Mouse (Mus musculus) embryonic facial prominence, embryonic 10.5 days (tissue): Measurements from ENCODE around the gene Vmn1r111. TPM values are rescaled to one million over a fixed set of nuclear protein-coding genes. Genes with fewer than 3 reads are reported as not detected.
"Not testable (repeated sequence)": the region's sequence is repeated elsewhere in the genome, so short reads cannot be mapped to it uniquely, and the experiment has no call there.

ENCODE experiments used
- DNase-seq: peaks from one replicate; pipeline ENCODE4 v3.0.0-alpha.2; 2017; ENCODE audit warnings: low spot score
- H3K27ac ChIP-seq: fragments of 300-500 bp; sonication (generic); replicated peaks from 2 replicates; pipeline ENCODE4 v1.5.1; 2016; ENCODE audit warnings: mild to moderate bottlenecking
- H3K27me3 ChIP-seq: fragments of 300-500 bp; sonication (generic); replicated peaks from 2 replicates; pipeline ENCODE4 v1.6.1; 2016; ENCODE audit warnings: low read depth, mild to moderate bottlenecking; ENCODE audit not compliant: poor library complexity, severe bottlenecking
- H3K36me3 ChIP-seq: fragments of 300-500 bp; sonication (generic); replicated peaks from 2 replicates; pipeline ENCODE4 v1.6.1; 2016; ENCODE audit warnings: mild to moderate bottlenecking, moderate library complexity
- H3K4me1 ChIP-seq: fragments of 300-500 bp; sonication (generic); 2 replicates; pipeline ENCODE4 v1.6.1; 2016
- H3K4me3 ChIP-seq: fragments of 300-500 bp; sonication (generic); 2 replicates; pipeline ENCODE4 v1.5.1; 2016; ENCODE audit warnings: mild to moderate bottlenecking, moderate library complexity
- H3K9me3 ChIP-seq: fragments of 300-500 bp; sonication (generic); 2 replicates; pipeline ENCODE4 v1.6.1; 2016; ENCODE audit warnings: mild to moderate bottlenecking
- WGBS: fragments of 180-500 bp; shearing (Covaris S2); methylation state at CpG from one replicate; pipeline ENCODE4 v1.1.7; 2016; 5-methylcytosine and 5-hydroxymethylcytosine counted together
- polyA plus RNA-seq: library from polyadenylated mRNA; unstranded; fragments of >200 nt; fragmentation: Nextera tagmentation; extraction: Ambion mirVana; gene quantifications from 2 replicates; pipeline ENCODE4 v1.2.1, GENCODE M21; 2016

Vmn1r111 gene
- polyA plus RNA-seq: not detected in 2 replicates

- H3K27me3 ChIP-seq, H3K27ac ChIP-seq, H3K4me1 ChIP-seq, H3K9me3 ChIP-seq, DNase-seq, H3K4me3 ChIP-seq, H3K36me3 ChIP-seq: not testable (repeated sequence)
- no CpG with 5 or more reads among the region's 2 CpGs for WGBS
Observed at GRCm38 (mm10) chr7:20703116-20703515, at the start of gene Vmn1r111. Gene Vmn1r111 (minus strand): TSS chr7:20703216.

GRCm38 (mm10) chr7:20730524-20730923, 27.5 kb upstream of the Vmn1r111 start, which contains the start of gene Gm10668:
Gene Gm10668 (minus strand): TSS chr7:20730624.
- WGBS: no CpG with 5 or more reads among the region's 1 CpGs
- H3K27ac ChIP-seq, H3K36me3 ChIP-seq, H3K27me3 ChIP-seq, H3K4me1 ChIP-seq, DNase-seq, H3K9me3 ChIP-seq, H3K4me3 ChIP-seq: not testable (repeated sequence)

- not testable (repeated sequence) for DNase-seq
Observed at GRCm38 (mm10) chr7:20668618-20669017, 34.4 kb downstream of the Vmn1r111 start, which contains the start of gene Vmn1r107. Gene Vmn1r107 (plus strand): TSS chr7:20668918.

More at GRCm38 (mm10) chr7:20668618-20669017, 34.4 kb downstream of the Vmn1r111 start, which contains the start of gene Vmn1r107:
- no CpG with 5 or more reads among the region's 3 CpGs for WGBS
- H3K36me3 ChIP-seq, H3K4me3 ChIP-seq, H3K27ac ChIP-seq, H3K27me3 ChIP-seq, H3K9me3 ChIP-seq, H3K4me1 ChIP-seq: not testable (repeated sequence)

Other genes with a start within 250 kb of the Vmn1r111 start
- not detected in 2 replicates for gene Gm10670, start 228.3 kb downstream of the Vmn1r111 start, polyA plus RNA-seq
- not detected in 2 replicates for gene Vmn1r103, start 192.7 kb downstream of the Vmn1r111 start, polyA plus RNA-seq
- gene Vmn1r104, start 169.4 kb downstream of the Vmn1r111 start, polyA plus RNA-seq: not detected in 2 replicates
- not detected in 2 replicates for gene Gm5726, start 157.5 kb downstream of the Vmn1r111 start, polyA plus RNA-seq
- gene Gm4141, start 127.0 kb downstream of the Vmn1r111 start, polyA plus RNA-seq: not detected in 2 replicates
- gene Gm4513, start 104.2 kb downstream of the Vmn1r111 start, polyA plus RNA-seq: not detected in 2 replicates
- not detected in 2 replicates for gene Vmn1r107, start 34.3 kb downstream of the Vmn1r111 start, polyA plus RNA-seq
- not detected in 2 replicates for gene Gm10668, start 27.4 kb upstream of the Vmn1r111 start, polyA plus RNA-seq
- not detected in 2 replicates for gene Vmn1r112, start 68.0 kb upstream of the Vmn1r111 start, polyA plus RNA-seq
- gene Vmn1r113, start 84.1 kb upstream of the Vmn1r111 start, polyA plus RNA-seq: not detected in 2 replicates
- gene Vmn1r114, start 109.0 kb upstream of the Vmn1r111 start, polyA plus RNA-seq: not detected in 2 replicates
- not detected in 2 replicates for gene Vmn1r115, start 141.8 kb upstream of the Vmn1r111 start, polyA plus RNA-seq
- not detected in 2 replicates for gene Vmn1r116, start 169.0 kb upstream of the Vmn1r111 start, polyA plus RNA-seq
- not detected in 2 replicates for gene Vmn1r117, start 180.9 kb upstream of the Vmn1r111 start, polyA plus RNA-seq
- not detected in 2 replicates for gene Vmn1r118, start 209.1 kb upstream of the Vmn1r111 start, polyA plus RNA-seq